In genomic region chr3:65842515-65843184, GRCm38 (mm10) we compare ENCODE assay signal across 19 mouse cellular contexts.
DNase-seq lines count a peak whose midpoint lies in the region; ATAC-seq and TF ChIP-seq lines count a peak whose summit lies in the region.
"Had no signal": no experiment of that assay in that cellular context is flagged by ENCODE, and none has a peak within 500 bp of the region (broad histone marks: within the 10 kb centered on the region; RNA-seq: fewer than 3 reads in every experiment).

No protein-coding gene starts in this region.

- no peak overlapping the region for H3K4me2 ChIP-seq in heart, embryonic 13.5 days
- H3K4me2 ChIP-seq in liver, embryonic 12.5 days: no peak overlapping the region
- H3K4me2 ChIP-seq: embryonic facial prominence, embryonic 15.5 days; forebrain, embryonic 15.5 days; hindbrain, embryonic 15.5 days had no signal

- no peak overlapping the region for H3K9ac ChIP-seq in heart, embryonic 13.5 days
- no peak overlapping the region for H3K9ac ChIP-seq in liver, adult 2 months (ENCODE audit: low read depth, low read length)
- H3K9ac ChIP-seq in liver, embryonic 12.5 days: no peak overlapping the region
- H3K9ac ChIP-seq: embryonic facial prominence, embryonic 15.5 days; forebrain, embryonic 15.5 days; hindbrain, embryonic 15.5 days had no signal

- no peak overlapping the region for H3K4me3 ChIP-seq in heart, embryonic 13.5 days
- no peak overlapping the region for H3K4me3 ChIP-seq in liver, adult 2 months (ENCODE audit: insufficient read depth, low read depth, low read length)
- no peak overlapping the region for H3K4me3 ChIP-seq in liver, embryonic 12.5 days
- H3K4me3 ChIP-seq: embryonic facial prominence, embryonic 15.5 days; erythroblast, embryonic 14.5 days; forebrain, embryonic 10.5 days; forebrain, embryonic 15.5 days; hindbrain, embryonic 15.5 days had no signal

- no peaks in the 10 kb centered on the region for H3K9me3 ChIP-seq in heart, embryonic 13.5 days
- H3K9me3 ChIP-seq in liver, embryonic 12.5 days (replicated peaks): no peaks in the 10 kb centered on the region
- H3K9me3 ChIP-seq: embryonic facial prominence, embryonic 15.5 days; forebrain, embryonic 10.5 days; forebrain, embryonic 15.5 days; hindbrain, embryonic 15.5 days had no signal

- no peaks in the 10 kb centered on the region for H3K79me2 ChIP-seq in liver, adult 2 months (ENCODE audit: control insufficient read depth, insufficient read depth, low read length)

- TF ChIP-seq CTCF in liver, adult 2 months (IDR thresholded peaks at IDR 0.05; ENCODE audit: low read depth, low read length): no peak

- no peaks in the 10 kb centered on the region for H3K36me3 ChIP-seq in heart, embryonic 13.5 days
- H3K36me3 ChIP-seq in liver, adult 2 months (ENCODE audit: control insufficient read depth, insufficient read depth, low read length): no peaks in the 10 kb centered on the region
- H3K36me3 ChIP-seq in liver, embryonic 12.5 days: no peaks in the 10 kb centered on the region
- H3K36me3 ChIP-seq: embryonic facial prominence, embryonic 15.5 days; forebrain, embryonic 10.5 days; forebrain, embryonic 15.5 days; hindbrain, embryonic 15.5 days had no signal

- H3K4me1 ChIP-seq in heart, embryonic 13.5 days: peaks cover 63% of the 10 kb centered on the region
- H3K4me1 ChIP-seq in liver, adult 2 months (ENCODE audit: control insufficient read depth, insufficient read depth, low read length): peaks cover 12% of the 10 kb centered on the region
- no peaks in the 10 kb centered on the region for H3K4me1 ChIP-seq in liver, embryonic 12.5 days
- H3K4me1 ChIP-seq: forebrain, embryonic 10.5 days; forebrain, embryonic 15.5 days; hindbrain, embryonic 15.5 days had no signal

- H3K27ac ChIP-seq in heart, embryonic 13.5 days (replicated peaks): peak overlapping the region; percentile 55
- H3K27ac ChIP-seq in liver, adult 2 months (replicated peaks; ENCODE audit: insufficient read depth, low read depth, low read length): peak overlapping the region; percentile 43; the same call in 1 of the 2 replicates
- H3K27ac ChIP-seq in liver, embryonic 12.5 days: no peak overlapping the region
- H3K27ac ChIP-seq: embryonic facial prominence, embryonic 15.5 days; forebrain, embryonic 10.5 days; forebrain, embryonic 15.5 days; hindbrain, embryonic 15.5 days had no signal

- 64% methylated on average over 5 of the region's 5 CpGs for WGBS in heart, embryonic 13.5 days
- WGBS in liver, adult 2 months: 36% methylated on average over 5 of the region's 5 CpGs
- 66% methylated on average over 5 of the region's 5 CpGs for WGBS in liver, embryonic 12.5 days (ENCODE audit: insufficient replicate concordance)

- no peaks in the 10 kb centered on the region for H3K27me3 ChIP-seq in heart, embryonic 13.5 days (replicated peaks)
- H3K27me3 ChIP-seq in liver, adult 2 months (ENCODE audit: control insufficient read depth, insufficient read depth, low read length): no peaks in the 10 kb centered on the region
- H3K27me3 ChIP-seq in liver, embryonic 12.5 days (replicated peaks): no peaks in the 10 kb centered on the region
- H3K27me3 ChIP-seq: embryonic facial prominence, embryonic 15.5 days; forebrain, embryonic 15.5 days; hindbrain, embryonic 15.5 days had no signal

- no peak for DNase-seq in heart, adult 18-20 months
- peak; percentile 77 for DNase-seq in liver, adult 2 months (ENCODE audit: extremely low read depth, low read depth, low spot score)
- DNase-seq in ovary, adult 18-20 months (ENCODE audit: low spot score): peak; percentile 15
- no peak for DNase-seq in ovary, postnatal 10 days (ENCODE audit: low spot score)
- DNase-seq in natural killer cell, adult 2 months (ENCODE audit: low spot score in 2 of 2): no peak
- DNase-seq: adrenal gland, adult 8-10 months; cerebellum, adult 11 months; cerebellum, adult 8-10 months; cerebellum, postnatal 14 days; embryo, embryonic 11 days; gastrocnemius, postnatal 36 days had no signal

- TF ChIP-seq POLR2A in liver, adult 2 months (IDR thresholded peaks at IDR 0.05; ENCODE audit: extremely low read depth, insufficient read depth, low read length): no peak

- ATAC-seq in heart, embryonic 13.5 days (ENCODE audit: extremely low read depth, insufficient number of reproducible peaks, low FRiP score, low TSS enrichment): no peak
- no peak for ATAC-seq in liver, embryonic 12.5 days
- ATAC-seq: forebrain, embryonic 15.5 days; intestine, embryonic 16.5 days had no signal

Comparison
In these comparisons a context has a peak if more than half of its experiments do, and no peak if none do; other contexts are left out.
1. DNase-seq: peak in liver, adult 2 months (single experiment) and ovary, adult 18-20 months (single experiment); none in heart, adult 18-20 months (0 of 2), ovary, postnatal 10 days (single experiment) and natural killer cell, adult 2 months (0 of 2).